Mouse (Mus musculus): Measurements from ENCODE around the gene Spint2.
"Not testable (repeated sequence)": the region's sequence is repeated elsewhere in the genome, so short reads cannot be mapped to it uniquely, and the experiment has no call there.

Gene Spint2

DNA sequence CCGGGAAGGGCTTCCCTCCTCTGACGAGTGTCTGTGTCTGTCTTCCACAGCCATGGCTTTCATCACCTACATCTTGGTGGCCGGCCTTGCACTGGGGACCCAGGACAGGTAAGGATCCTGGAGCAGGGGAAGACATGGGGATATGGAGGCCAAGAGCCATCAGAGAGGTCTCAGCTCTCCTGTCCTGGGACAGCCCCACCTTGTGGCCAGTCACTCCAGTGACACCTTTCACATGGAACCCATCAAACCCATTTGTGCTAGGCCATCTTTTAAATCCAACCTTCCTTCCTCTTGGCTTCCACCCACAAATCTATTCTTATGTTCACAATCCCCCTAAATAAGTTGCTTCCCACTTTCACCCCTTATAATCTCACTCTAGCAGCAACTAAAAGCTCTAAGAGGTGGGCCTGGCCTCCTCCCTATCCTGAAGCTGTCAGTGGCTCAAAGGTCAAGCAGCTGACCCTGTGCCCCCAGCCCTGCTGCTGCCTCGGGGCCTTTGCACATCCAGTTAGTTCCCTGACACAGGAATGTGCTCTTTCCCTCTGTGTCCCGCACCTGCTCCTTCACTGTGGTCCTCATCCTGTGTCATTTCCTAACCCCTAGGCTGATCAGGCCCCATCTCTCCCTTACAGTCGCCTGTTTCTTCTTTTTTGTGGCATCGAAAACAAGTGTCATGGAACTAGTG is 36.8 kb downstream of the Spint2 start:
- no peak for DNase-seq (ENCODE audit: low spot score in 2 of 2)

DNA sequence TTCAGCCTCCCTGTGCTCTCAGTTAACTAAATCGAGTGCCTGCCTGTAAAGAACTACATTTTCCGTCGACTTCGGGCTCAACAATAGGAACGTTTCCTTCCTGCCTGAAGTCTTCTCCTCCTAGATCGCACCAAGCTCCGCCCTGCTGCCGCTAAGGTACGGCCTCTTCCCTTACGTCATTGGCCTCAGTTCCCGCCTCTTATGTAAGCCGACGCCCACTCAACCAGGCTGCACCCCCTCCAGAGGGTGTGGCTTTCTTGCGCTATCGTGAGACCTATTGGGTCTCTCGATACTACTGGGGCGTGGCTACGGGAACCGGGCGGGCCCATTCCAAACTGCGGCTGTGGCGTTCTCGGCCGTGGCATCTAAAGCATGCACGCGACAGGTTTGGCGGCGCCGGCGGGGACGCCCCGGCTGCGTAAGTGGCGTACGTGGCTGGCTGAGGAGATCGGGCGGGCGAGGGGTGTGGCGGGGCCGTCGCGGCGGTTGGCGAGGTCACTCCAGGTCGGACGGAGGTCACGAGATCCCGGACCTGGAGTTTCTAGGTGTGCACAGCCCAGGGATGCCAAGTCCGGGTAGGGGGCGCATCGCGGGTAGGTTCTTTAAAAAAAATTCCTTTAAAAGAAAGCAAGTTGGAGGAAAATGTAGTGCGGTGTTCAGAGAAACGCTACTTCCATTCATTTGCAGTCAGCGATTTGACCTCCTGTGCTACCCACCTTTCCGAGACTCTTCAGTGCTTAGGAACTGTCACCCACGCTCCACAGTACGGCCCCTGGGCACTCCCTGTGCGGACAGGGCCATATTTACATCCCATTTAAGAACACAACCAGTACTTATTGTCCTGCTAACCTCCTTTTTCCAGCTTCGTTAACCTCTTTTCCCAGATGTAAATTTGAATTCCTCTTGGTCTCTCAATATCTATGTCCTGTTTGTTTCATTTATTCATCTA is 43.4 kb downstream of the Spint2 start, which contains the start of gene Yif1b:
Gene Yif1b, plus strand, starts transcription at position 311 of the 949 bp plus-strand sequence.
- peak; percentile 96 to 97 for DNase-seq (ENCODE audit: low spot score in 2 of 2)

DNA sequence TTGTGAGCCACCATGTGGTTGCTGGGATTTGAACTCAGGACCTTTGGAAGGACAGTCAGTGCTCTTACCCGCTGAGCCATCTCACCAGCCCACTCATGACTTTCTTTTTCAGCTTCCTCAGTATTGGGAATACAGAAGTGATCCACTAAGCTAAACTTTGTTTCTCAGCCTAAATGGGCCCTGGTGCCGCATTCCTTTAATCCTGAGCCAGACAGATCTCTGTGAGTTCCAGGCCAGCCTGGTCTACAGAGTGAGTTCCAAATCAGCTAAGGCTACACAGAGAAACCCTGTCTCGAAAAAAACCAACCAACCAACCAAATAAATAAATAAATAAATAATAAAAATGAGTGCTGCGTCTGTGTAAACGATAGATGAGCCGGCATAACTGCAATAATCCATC is 44.1 kb downstream of the Spint2 start:
- not testable (repeated sequence) for DNase-seq (ENCODE audit: low spot score in 2 of 2)

DNA sequence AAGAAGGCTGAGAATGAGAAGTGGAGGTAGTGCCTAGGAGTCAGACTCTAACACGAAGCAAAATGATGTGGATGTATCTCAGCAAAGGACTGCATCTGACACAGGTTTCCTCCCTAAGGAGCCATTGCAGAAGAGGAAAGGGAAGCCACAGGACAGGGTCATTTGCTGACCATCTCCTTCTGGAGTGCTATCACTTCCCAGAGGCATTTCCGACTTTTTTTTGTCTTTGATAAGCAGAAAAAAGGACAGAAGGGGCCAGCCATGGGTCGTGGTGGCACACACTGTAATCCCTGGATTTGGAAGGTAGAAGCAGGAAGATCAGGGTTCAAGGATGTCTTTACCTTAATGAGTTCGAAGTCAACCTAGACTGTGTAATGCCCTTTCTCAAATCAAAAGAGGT is 45.1 kb downstream of the Spint2 start:
- DNase-seq (ENCODE audit: low spot score in 2 of 2): no peak

DNA sequence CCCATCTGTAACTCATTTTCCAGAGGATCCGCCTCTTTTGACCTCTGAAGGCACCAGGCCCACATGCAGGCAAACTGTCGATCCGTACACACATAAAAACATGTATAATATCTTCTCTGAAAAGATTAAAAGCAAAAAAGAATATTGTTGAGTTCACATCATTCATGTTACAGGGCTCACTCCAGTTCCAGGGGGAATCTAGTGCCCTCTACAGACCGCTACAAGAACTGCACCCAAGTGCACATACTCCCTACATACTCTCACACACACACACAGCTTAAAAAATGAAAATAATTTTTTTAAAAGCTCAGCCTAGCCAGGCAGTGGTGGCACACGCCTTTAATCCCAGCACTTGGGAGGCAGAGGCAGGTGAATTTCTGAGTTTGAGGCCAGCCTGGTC is 47.1 kb downstream of the Spint2 start:
- no peak for DNase-seq (ENCODE audit: low spot score in 2 of 2)

DNA sequence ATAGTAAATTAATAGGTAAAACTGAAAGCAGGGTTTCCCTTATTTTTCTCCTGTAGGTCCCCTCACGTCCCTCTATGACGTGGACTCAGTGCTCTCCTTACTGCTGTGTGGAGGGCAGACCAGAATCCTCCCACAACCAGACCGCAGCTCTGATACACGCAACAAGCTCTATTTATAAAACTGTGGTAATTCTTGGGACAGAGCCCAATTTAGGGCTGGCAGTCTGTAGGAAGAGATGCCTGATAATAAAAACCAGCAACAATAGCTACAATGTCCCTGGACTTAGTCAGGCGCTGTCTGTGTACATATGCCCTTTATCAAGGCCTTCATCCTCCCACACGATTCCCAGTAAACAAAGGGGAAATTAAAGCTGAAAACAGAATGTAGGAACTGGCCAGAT is 48.0 kb downstream of the Spint2 start:
- DNase-seq (ENCODE audit: low spot score in 2 of 2): no peak

DNA sequence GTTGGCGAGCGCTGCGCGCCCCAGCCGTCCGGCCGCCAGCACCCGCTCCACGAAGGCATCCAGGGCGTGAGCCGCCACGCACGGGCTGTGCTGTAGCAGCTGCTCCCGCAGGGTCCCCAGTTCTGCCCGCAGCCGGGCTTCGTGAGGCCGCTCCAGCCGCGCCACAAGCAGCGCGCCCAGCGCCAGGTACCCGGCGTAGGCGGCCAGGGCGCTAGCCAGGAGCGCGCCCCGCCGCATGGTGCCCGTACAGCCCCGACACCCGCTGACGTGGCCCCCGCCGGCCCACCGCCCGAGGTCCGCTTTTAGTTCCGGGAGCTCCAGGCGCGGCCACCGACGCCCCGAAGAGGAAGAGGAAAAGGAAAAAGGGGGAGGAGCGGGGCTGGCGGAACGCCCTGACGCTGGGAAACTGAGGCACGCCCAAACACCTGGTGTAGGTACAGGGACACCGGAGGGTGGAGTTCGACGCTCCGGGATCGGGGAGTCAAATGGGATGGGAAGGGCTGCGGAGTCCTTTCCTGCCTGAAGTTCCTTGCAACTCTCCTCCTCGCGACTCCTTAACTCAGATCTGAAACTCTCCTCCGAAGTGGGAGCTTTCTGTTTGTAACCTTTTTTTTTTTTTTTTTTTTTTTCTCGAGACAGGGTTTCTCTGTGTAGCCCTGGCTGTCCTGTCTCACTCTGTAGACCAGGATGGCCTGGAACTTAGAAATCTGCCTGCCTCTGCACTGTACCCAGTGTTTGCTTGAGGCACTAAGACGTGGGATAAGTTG is 49.3 kb downstream of the Spint2 start, which contains the start of gene Kcnk6:
Gene Kcnk6, minus strand, starts transcription at position 269 of the 767 bp plus-strand sequence.
- DNase-seq (ENCODE audit: low spot score in 2 of 2): peak in 1 of 2 experiments; percentile 56

DNA sequence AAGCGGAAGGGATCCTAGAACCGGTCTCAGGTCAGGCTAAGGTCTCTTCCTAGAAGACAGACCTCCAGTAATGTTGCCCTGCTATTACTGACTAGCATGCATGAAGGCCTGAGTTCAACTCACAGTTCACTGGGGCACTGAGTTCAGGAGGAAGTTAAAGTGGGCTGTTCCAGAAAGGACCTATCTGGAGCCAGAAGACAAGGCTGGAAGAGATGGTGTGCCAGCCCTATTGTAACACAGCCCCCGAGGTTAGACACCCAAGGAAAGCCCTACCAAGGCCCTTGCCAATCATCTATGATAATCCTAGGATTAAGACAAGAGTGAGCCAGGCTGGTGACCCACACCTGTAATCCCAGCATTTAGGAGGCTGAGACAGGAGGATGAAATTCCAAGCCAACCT is 50.2 kb downstream of the Spint2 start:
- no peak for DNase-seq (ENCODE audit: low spot score in 2 of 2)

DNA sequence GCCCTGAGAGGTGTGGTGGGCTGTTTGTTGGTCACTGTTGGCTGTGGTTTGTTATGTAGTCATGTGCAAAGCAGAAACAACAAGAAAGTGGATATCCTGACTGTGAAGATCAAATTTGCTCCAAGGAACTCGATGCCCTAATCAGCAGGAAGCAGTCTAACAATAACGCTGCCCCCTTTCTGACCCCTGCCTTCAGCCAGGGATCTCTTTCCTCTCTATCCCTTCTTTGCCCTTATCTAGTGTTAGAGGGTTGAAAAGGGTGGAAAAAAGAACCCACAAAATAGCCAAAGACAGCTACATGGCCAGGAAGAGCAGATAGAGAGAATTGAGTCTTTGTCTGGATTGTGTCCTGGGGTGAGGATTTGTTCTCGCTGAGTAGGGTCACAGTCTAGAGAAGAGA is 51.2 kb downstream of the Spint2 start:
- DNase-seq (ENCODE audit: low spot score in 2 of 2): no peak

DNA sequence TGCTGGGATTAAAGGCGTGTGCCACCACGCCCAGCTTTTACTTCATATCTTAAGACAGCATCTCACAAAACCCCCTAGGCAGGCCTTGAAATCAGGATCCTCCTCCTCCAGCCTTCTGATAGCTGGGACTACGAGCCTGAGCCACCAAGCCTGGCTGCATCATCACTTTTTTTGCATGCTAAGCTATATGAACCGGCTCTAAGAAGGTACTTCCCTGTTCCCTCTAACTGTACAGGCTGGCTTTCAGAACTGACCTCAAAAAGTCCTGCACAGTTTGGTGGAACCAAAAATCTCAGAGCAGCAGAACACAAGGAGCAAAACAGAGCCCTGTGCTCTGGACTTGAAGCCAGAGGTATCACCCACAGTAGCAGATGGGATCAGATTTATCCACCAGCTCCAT is 53.5 kb downstream of the Spint2 start:
- DNase-seq (ENCODE audit: low spot score in 2 of 2): no peak

DNA sequence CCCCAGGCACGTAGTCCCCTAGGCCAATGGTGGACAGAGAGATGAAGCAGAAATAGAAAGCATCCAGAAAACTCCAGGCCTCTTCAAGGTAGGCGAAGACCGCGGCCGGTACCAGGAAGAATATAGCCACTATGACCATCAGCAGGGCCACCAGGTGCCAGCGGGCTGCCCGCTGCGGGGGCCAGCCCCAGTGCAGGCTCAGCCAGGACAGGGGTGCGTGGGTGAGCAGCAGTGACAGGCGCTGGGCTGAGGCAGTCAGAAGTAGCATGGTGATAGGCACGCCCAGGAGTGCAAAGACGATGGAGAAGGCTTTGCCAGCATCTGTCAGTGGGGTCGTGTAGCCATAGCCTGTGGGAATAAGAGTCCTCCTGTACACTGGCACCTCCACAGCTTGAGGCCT is 56.2 kb downstream of the Spint2 start:
- DNase-seq (ENCODE audit: low spot score in 2 of 2): no peak

DNA sequence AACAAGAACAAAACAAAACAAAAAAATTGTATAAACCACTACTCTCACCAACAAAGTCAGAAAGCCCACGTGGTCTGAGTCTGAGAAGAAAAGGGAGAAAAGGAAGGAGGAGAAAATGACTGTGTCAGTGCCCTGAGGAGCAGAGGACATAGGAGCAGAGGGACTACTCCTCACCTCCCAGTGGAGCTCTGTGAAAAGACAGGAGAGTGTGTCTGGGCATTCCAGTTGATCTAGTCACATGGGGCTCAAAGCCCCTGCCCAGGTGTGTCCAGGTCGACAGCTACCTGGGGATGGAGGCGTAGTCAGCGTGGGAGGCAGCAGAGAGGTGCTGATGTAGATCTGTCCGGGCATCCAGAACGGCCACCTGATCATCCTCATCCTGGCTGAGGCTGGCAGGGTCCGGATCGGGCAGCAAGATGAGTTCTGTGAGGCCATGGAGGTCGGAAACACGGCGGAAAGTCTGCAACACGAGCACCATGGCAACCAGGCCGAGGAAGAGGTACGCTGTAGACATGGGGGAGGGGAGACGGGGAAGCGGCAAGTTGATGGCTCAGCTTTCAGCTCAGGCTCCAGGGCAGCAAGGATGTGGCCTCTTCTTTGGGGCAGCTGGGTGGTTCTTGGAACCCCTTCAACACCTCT is 56.8 kb downstream of the Spint2 start:
- DNase-seq (ENCODE audit: low spot score in 2 of 2): no peak

DNA sequence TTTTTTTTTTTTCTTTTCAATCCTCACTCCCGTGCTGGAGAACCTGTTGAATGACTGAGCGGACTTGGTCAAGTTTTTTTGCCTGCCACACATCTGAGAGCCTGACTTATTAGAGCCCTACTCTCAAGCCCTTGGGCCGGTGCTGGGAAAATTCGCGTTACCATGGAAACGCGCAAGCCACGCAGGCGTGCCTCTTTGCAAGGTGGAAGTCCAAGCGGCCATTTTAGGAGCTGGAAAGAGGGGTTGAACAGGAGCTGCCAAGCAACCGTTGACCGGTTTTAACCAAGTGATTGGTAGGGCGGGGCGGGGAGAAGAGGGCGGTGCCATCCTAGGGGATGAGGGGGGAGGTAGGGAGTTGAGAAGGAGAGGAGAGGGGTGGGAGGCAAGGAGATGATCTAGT is 66.9 kb downstream of the Spint2 start:
- no peak for DNase-seq (ENCODE audit: low spot score in 2 of 2)

DNA sequence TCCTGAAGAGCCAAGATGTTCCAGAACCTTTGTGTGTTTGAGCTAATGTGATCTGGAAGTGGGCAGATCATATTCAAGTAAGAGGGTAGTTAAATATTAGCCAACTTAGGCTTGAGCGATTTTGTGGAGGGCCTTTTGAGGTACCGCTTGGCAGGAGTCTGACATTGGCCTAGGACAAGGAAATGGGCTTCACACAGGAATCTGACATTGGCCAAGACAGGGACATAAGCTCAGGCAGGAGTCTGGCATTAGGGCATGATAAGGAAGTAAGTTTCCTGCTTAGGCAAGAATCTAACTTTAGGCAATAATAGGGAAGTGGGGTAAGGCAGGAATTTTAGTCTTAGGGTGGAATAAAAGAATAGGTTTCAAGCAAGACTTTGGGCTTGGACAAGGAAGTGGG is 67.5 kb downstream of the Spint2 start:
- no peak for DNase-seq (ENCODE audit: low spot score in 2 of 2)

DNA sequence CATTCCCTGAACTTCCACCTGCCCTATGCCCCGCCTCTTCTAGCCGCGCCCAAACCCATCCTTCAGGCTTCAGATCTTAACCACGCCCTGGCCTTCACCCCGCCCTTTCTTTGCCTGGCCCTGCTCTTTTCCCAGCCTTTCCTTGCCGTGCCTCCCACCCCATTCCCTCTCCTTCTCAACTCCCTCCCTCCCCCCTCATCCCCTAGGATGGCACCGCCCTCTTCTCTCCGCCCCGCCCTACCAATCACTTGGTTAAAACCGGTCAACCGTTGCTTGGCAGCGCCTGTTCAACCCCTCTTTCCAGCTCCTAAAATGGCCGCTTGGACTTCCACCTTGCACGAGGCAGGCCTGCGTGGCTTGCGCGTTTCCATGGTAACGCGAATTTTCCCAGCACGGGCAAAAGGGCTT is 68.0 kb downstream of the Spint2 start, which contains the start of gene Catsperg1:
Gene Catsperg1, minus strand, starts transcription at position 361 of the 408 bp plus-strand sequence.
- no peak for DNase-seq (ENCODE audit: low spot score in 2 of 2)

DNA sequence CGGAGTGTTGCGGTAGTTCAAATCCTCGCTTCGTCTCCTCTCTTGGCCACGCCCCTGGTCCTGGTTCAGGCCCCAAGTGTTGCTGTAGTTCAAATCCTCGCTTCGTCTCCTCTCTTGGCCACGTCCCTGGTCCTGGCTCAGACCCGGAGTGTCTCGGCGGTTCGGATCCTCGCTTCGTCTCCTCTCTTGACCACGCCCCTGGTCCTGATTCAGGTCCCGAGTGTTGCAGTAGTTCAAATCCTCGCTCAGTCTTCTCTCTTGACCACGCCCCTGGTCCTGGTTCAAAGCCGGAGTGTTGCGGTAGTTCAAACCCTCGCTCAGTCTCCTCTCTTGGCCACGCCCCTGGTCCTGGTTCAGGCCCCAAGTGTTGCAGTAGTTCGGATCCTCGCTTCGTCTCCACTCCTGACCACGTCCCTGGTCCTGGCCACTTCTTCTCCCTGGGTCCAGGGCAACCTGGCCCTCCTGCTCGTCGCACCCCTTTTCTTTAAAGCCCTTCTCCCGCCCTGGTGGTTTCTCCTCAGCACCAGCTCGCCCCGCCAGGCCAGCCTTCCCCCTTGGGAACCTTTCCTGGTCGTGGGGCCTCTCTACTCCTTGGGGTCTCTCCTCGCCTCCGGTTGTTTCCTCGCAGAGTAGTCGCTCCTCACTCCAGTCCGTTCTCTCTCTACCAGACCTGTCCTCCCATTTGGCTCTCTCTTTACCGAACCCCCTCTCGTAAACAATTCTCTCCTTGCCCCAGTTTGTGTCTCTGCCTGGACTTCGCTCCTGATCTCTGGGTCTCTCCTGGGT is 68.7 kb downstream of the Spint2 start:
- DNase-seq (ENCODE audit: low spot score in 2 of 2): not testable (repeated sequence)

DNA sequence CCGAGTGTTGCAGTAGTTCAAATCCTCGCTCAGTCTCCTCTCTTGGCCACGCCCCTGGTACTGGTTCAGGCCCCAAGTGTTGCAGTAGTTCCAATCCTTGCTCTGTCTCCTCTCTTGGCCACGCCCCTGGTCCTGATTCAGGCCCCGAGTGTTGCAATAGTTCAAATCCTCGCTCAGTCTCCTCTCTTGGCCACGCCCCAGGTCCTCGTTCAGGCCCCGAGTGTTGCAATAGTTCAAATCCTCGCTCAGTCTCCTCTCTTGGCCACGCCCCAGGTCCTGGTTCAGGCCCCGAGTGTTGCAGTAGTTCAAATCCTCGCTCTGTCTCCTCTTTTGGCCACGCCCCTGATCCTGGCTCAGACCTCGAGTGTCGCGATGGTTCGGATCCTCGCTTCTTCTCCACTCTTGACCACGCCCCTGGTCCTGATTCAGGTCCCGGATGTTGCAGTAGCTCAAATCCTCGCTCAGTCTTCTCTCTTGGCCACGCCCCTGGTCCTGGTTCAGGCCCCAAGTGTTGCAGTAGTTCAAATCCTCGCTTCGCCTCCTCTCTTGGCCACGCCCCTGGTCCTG is 69.4 kb downstream of the Spint2 start:
- DNase-seq (ENCODE audit: low spot score in 2 of 2): peak in 1 of 2 experiments; percentile 23

DNA sequence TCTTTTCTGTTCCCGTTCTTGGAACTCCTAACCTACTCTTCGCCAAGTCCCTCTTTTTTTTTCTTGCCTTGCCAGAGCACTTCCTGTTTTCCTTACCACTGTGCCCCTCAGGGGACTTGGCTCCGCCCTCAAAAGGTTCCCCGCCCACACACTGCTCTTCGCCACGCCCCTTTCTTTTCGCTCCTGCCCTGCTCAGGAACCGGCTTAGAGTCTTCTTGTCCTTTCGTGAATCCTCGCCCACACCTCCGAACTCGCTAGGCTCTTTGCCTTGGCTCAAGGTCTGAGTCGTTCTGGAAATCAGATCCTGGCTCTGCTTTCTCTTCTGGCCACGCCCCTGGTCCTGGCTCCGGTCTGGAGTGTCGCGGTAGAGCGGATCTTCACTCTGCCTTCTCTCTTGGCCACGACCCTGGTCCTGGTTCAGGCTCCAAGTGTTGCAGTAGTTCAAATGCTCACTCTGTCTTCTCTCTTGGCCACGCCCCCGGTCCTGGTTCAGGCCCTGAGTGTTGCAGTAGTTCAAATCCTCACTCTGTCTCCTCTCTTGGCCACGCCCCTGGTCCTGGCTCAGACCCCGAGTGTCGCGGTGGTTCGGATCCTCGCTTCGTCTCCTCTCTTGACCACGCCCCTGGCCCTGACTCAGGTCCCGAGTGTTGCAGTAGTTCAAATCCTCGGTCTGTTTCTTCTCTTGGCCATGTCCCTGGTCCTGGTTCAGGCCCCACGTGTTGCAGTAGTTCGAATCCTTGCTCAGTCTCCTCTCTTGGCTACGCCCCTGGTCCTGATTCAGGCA is 70.1 kb downstream of the Spint2 start:
- peak; percentile 89 to 92 for DNase-seq (ENCODE audit: low spot score in 2 of 2)

DNA sequence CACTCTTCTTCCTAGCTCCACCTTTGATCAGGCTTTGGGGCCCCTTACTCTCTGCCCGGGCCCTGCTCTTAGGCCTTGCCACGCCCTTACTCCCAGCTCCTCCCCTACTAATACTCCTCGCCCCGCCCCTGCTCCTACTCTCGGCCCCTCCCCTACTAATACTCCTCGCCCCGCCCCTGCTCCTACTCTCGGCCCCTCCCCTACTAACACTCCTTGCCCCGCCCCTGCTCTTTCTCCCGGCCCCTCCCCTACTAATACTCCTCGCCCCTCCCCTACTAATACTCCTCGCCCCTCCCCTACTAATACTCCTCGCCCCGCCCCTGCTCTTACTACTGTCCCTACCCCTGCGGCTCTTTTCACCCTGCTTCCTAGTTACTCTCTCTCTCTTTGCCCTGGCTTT is 70.7 kb downstream of the Spint2 start:
- peak in 1 of 2 experiments; percentile 54 for DNase-seq (ENCODE audit: low spot score in 2 of 2)
